Mouse (Mus musculus) gastrocnemius, postnatal 4 days (tissue): ENCODE data around the gene Kat2b. TPM values are rescaled to one million over a fixed set of nuclear protein-coding genes. Genes with fewer than 3 reads are reported as not detected.
"Not testable (repeated sequence)": the region's sequence is repeated elsewhere in the genome, so short reads cannot be mapped to it uniquely, and the experiment has no call there.

Experiments
- DNase-seq, 2 experiments: peaks; one replicate each; pipeline ENCODE4 v3.0.0; 2021 to 2022; ENCODE audit warnings: low spot score in 2 of 2, mixed read lengths in 2 of 2
- long read RNA-seq, 2 experiments: library from polyadenylated mRNA; stranded (forward); transcript quantifications; one replicate each; pipeline ENCODE4 v2.0.0; 2021
- total RNA-seq, 2 experiments: library from RNA; stranded (reverse); gene quantifications; 2 replicates each; pipeline ENCODE4 v1.2.3; 2021

Gene Kat2b
- 10 to 100 TPM; 31.8 to 38.8 TPM for total RNA-seq
- long read RNA-seq, experiment 1, full-length matches to known transcripts = 10 of 18 reads
- long read RNA-seq, experiment 1, partial matches to known transcripts = 5 of 18 reads
- long read RNA-seq, experiment 1, other reads (novel, unspliced or antisense) = 3 of 18 reads
- long read RNA-seq, experiment 2, full-length matches to known transcripts = 11 of 17 reads
- long read RNA-seq, experiment 2, partial matches to known transcripts = 4 of 17 reads
- long read RNA-seq, experiment 2, other reads (novel, unspliced or antisense) = 2 of 17 reads

GRCm38 (mm10) chr17:53566161-53566918 lies at the start of gene Kat2b:
Gene Kat2b, plus strand, starts transcription at chr17:53566861.
- DNase-seq = peak in 1 of 2 experiments; percentile 57

- DNase-seq = no peak
These were observed 47.3 kb upstream of the Kat2b start for GRCm38 (mm10) chr17:53519364-53519763.

DNA sequence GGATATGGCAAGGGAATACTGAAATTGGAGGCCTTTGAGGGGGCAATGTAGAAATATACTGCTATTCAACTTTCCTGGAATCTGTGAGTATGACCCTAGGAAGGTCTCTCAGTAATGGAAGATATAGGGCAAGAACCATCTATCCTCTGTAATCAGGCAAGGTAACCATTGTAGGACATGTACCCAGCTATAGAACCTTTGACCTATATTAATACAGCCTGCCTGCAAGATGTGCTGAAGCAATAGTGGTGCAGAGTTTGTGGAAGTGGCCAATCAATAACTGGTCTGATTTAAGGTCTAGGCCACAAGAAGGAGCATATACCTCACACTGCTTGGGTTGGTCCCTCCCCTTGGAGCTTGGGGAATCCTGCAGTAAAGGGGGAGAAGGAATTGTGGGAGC lies 46.2 kb upstream of the Kat2b start:
- no peak for DNase-seq

GRCm38 (mm10) chr17:53528034-53528433 lies 38.6 kb upstream of the Kat2b start:
- DNase-seq = no peak

DNA sequence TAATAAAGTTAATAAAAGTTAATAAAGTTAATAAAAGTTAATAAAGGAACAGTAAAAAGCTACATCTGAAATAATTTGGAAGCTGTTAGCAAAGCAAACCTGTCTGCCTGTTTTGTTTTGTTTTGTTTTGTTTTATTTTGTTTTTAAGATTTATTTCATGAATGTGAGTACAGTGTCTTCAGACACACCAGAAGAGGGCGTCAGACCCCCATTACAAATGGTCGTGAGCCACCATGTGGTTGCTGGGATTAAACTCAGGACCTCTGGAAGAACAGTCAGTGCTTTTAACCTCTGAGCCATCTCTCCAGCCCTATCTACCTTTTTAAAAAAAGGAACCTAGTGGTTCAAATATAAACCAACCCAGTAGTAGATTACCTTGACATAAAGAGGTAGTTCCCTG lies 35.5 kb upstream of the Kat2b start:
- DNase-seq = no peak

DNA sequence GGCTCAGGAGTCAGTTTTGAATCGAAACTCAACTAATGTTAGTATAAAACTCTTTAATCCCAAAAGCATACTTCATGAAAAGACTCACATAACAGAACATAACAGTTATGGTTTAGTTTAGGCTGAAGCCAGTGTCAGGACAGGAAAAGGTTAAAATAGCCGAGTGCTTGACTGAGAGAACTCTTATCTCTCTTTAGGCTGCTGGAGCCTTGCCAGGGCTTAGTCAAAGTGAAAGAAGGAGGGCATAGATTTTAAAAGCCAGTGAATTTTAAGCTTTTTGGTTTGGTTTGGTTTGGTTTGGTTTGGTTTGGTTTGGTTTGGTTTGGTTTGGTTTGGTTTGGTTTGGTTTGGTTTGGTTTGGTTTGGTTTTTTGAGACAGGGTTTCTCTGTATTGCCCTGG lies 34.2 kb upstream of the Kat2b start:
- no peak for DNase-seq

GRCm38 (mm10) chr17:53539351-53539750 lies 27.3 kb upstream of the Kat2b start, which contains the start of gene Pp2d1:
Gene Pp2d1, minus strand, starts transcription at chr17:53539451.
- not testable (repeated sequence) for DNase-seq

DNA sequence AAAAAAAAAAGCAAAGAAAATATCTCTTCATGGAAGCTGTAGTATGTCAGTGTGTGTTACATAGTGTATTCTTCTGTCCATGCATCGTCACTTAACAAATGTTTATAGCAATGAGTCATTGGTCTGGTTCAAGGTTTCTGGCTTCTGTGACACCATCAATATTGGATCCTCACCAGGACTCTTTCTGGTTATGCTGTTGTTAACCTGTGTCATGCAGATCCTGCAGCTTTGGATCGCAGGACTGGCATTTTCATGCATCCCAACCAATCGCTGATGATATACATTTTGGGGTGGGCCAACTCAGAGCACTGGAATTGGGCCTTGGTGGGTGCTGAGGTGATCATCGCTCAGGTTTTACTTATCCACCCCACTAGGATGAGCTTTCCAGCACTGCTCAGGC lies 24.1 kb upstream of the Kat2b start:
- DNase-seq = no peak

GRCm38 (mm10) chr17:53543591-53544324 lies 22.9 kb upstream of the Kat2b start:
- peak in 1 of 2 experiments; percentile 48 for DNase-seq

- no peak for DNase-seq
These were observed 15.1 kb upstream of the Kat2b start for GRCm38 (mm10) chr17:53551306-53552299.

- DNase-seq = no peak
These were observed 12.6 kb upstream of the Kat2b start for GRCm38 (mm10) chr17:53554088-53554487.

DNA sequence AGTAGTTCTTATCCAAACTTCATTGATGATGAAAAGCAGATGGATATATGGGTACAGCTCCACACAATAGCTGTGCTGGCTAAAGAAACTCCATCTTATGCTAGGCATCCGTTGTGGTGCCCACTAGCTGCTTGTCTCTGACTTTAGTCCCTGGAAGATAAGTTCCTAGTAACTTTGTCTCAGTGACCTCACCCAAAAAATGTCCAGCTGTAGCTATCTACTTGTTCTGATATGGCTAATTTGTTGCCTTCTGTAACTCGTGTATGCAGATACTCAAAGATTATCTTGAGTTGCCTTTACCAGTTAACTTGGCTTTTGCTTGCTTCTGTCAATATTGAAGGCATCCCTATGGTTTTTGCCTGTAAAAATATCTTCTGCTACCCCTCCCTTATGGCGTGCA lies 11.8 kb upstream of the Kat2b start:
- no peak for DNase-seq

- DNase-seq = no peak
These were observed 9.2 kb upstream of the Kat2b start for GRCm38 (mm10) chr17:53557443-53557842.

- no peak for DNase-seq
These were observed 7.0 kb upstream of the Kat2b start for GRCm38 (mm10) chr17:53559646-53560045.

- no peak for DNase-seq
These were observed 5.1 kb upstream of the Kat2b start for GRCm38 (mm10) chr17:53561458-53562029.

- DNase-seq = no peak
These were observed 1.8 kb upstream of the Kat2b start for GRCm38 (mm10) chr17:53564837-53565236.

DNA sequence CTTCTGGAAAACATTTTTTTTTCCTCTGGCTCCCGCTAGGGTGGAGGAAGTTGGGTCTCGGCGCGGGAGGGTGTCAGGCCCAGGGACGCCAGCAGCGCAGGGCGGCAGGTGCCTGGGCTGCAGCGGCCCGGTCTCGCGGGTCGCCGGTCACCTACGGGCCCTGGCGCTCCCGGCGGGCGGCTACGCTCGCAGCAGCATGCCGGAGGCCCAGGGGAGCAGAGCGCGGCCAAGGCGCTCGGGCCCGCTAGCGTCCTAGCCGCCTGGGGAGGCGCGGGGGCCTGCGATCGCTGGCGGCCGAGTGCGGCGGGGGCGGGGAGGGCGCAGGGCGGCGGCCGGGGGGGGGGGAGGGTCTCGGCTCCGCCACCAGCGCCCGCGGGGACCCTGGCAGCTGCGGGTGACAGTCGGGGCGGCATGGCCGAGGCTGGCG lies 271 bp downstream of the Kat2b start:
- DNase-seq = peak; percentile 46 to 71

DNA sequence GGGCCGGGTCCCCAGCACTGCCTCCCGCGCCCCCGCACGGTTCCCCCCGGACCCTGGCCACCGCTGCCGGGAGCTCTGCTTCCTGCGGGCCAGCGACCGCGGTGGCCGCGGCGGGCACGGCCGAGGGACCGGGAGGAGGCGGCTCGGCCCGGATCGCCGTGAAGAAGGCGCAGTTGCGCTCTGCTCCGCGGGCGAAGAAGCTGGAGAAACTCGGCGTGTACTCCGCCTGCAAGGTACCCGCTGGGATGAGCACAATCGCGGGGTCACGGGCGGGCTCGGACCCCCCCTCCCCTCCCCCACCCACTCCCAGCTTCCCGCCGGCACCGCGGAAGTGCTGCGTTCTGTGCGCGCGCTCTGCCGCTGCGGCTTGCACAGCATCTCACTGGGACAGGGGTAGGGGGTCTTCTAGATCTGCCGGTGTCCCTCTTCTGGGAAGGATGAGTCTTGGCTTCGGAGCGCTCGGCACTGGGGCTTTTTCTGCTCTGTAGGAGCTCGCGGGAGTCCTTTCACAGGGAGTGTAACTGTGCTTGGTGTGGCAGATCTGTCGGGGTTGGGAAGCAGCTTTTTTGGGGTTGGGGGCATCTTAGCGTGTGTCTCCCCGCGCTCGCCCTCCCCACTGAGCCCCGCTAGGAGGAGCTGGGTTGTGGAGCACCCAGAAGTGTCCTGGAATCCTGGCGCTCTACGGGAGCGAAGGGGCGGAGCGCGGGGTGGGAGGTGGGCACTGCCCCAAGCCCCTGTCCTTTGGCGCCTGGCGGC lies 863 bp downstream of the Kat2b start:
- DNase-seq = peak; percentile 27 to 59

DNA sequence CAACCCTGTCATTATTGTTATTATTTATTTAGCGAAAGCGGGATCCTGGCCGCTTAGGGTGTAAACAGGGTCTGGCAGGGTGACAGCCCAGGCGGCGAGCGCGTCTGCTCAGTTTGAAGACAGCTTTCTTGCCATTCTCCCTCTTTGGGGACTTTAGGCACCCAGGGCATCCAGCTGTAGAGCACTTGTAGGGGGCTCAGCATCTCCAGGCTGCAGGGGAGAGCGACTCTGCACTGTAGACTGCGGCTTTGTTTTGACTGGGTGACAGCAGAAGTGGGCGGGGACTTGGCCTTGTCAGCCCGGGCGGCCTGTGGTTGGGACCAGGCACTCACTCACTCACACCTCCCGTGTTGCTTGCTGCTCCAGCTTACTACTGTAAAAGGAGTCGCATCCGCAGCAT lies 1.5 kb downstream of the Kat2b start:
- peak; percentile 62 to 84 for DNase-seq
